Mouse (Mus musculus) fat pad, adult 2 months (tissue): ENCODE measurements at regions not wholly inside any gene's neighbourhood (a gene's known extent, or its start where the extent isn't known, plus 50 kb on each side); places are given as distances from the start of the nearest gene placed in this dataset.

Source experiments
- DNase-seq: peaks from one replicate; pipeline ENCODE4 v3.0.0-alpha.2; 2011; ENCODE audit warnings: low read depth, low spot score; ENCODE audit errors: extremely low read depth

DNA sequence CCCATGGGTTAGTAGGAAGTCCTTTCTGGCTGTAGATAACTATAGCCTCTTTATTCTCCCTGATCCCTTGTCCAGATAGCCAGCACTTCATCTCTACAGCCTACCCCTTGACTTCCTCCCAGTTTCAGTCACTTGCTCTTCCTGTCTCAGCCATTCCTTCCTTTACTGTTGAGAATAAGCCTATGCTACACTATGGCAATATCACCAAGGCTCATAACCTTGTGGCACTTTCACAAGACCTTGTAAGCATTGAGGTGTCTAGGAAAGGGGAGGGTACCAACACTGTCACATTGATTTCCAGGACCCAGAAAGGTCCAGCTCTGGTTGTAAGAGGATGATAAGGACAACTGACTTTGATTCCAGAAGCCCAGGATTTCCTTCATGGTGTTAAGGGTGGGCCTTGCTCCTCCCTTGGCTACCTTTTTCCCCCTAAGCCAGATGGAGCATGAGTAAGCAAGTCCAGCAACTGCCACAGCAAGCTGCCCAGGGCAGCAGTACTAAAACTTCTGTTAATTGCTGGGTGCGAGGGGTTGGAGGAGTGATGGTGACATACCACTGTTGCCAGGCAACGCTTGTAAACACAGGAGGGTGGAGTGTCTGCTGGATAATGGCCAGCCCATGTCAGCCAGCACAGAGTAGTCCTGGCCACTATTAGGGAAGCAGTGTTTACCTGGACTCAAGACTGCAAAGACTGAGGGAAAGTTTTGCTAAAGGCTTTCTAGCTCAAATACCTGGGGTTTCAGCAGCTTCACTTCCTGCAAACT, 75.7 kb downstream of the Ankrd16 start:
- DNase-seq = no peak

DNA sequence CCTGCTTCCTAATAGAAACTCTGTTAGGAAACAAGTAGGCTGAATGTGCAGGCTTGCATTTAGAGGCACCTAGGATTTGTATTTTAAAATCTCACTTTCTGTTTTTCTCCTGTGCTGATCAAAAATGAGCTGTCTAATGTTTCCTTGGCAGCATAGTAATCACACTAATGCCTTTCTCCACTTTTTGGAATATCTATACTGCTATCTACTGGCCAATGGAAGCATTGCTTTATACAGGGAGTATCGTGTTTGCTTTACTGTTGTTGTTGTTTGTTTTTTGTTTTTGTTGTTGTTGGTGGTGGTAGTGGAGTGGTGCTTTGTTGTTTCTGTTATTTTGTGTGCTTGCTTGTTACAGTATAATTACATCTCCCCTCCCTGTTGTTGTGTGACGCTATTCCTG, 92.3 kb downstream of the Ankrd16 start:
- DNase-seq = no peak

GRCm38 (mm10) chr2:11880005-11880404, 102.3 kb downstream of the Ankrd16 start:
- no peak for DNase-seq

DNA sequence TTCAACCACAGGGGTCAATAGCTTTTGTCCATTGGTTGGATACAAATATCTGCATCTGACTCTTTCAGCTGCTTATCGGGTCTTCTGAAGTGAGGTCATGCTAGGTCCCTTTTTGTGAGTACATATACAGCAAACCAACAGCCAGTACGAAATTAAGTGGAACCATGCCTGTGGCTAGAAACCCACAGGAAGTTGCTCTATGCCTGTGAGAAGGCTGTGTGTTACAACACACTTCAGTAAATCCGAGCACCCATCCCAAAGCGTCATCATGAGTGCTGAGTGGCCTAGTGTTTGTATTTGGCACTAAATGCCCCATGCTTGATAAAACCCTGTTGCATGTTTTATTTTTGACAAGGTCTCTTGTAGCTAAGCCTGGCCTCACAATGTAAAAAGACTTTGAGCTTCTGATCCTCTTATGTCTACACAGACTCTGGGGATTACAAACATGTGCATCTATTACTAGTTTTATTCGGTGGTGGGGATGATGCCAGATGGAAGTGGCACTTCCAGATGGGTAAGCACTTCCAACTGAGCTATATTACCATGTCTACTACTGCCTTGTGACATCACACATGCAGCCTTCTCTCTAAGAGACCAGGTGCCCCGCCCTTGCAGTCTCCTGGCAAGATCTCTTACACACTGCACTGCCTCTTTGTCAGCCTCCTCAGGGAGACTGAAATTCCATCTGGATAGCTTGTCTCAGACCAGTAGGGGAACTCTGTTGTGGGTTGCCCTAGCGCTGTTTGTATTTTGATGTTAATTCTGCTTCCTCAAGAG, 117.3 kb downstream of the Ankrd16 start:
- DNase-seq = no peak

DNA sequence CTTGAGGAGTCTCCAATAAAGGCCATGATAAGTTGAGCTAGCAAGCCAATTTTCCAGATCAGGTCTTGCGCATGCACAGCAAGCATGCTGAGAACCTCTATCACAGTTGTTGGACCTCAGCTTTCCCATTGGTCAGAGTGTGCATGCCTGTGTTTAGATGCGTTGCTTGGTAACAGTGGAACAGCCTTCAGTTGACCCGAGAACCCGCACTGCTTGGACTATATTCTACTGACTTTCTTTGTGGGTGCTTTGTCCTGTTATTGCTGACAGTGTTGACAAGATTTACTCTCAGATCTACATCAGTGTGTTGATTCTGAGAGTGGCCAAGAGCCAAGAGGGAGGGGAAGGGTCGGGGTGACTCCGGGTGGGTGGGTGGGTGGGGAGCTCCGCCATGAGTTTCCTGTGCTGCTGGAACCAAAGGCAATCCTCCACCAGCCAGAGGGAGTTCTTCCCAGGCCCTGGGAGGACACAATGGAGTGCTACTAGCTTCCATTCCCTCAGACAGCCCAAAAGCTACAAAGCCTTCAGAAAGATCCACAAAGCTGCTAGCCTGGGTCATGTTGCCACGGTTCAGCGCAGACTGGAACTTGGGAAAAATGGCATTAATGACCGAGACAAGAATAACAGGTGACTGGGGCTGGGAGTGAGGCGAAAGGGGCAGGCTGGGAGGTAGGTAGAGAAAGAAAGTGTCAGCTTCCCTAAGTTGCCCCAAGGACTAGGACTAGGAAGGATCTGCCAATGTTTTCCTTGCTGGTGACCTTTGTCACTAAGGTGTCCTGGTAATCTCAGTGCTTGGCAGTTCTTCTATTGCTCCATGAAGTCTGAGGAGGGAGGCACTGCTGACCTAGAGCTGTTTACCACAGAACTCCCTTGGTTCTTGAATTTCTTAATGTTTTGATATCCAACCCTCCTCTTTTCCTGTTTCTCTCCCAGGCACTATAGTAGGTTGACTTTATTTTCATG, 122.3 kb downstream of the Ankrd16 start:
- no peak for DNase-seq

DNA sequence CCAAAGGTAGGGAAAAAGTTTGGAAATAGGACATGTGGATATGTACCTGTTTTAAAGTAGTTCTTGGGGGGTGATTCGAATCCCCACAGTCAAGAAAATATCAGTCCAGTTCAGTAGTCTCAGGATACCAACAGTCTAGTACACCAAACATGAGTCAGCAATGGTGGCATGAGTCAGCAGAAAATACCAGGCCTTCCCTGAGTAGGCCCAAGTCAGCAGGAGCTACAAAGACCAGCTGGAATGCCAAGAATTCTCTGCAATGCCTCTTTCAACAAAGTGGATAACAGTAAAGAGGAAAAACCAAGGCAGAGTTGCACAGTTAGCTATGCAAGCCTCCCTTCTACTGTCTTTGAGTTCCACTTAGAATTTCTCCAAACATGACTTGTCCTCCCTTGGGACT, 137.1 kb downstream of the Ankrd16 start:
- DNase-seq = no peak

GRCm38 (mm10) chr2:11917373-11917772, 139.7 kb downstream of the Ankrd16 start:
- no peak for DNase-seq

DNA sequence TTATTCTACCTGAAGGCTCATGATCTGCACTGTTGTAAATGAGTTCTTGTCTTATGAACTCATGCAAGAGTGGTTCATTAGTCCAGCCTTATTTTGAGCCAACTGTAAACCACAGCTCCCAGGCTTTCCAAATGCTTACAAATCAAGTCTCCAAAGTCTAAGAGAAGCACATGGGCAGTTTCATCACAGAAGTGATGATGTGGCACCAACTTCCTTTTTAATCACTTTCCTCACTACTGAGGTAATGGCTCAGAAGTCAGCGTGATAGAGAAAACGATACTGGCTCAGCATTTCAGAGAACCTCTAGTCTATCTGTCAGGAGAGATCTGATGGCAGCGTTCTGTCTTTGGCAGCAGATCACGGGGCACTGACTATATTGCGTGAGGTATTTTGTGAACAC, 140.4 kb downstream of the Ankrd16 start:
- DNase-seq = no peak

GRCm38 (mm10) chr2:11960777-11961176, 183.1 kb downstream of the Ankrd16 start:
- no peak for DNase-seq

- DNase-seq = no peak
Observed at GRCm38 (mm10) chr2:11965374-11965773, 187.7 kb downstream of the Ankrd16 start.

DNA sequence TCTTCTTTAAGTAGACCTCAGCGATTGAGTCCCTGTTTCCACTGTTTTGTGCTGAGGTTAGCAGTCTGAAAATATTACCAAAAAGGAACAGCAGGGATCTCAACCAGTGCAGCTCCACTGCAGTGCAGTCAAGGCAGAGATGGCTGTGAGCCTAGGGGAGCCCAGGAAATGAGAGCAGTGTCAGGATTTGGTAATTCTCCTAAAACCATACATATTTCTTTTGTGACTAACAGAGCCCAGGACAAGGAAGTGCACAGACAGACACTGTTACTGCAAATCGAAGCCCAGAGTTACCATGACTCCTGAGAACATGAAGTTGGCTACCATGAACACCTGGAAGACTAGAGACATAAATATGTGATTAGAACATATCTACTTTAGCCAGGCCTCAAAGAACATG, 189.3 kb downstream of the Ankrd16 start:
- no peak for DNase-seq

GRCm38 (mm10) chr2:11971972-11972371, 194.3 kb downstream of the Ankrd16 start:
- DNase-seq = no peak

GRCm38 (mm10) chr2:12001938-12002899, 224.5 kb downstream of the Ankrd16 start:
- no peak for DNase-seq

- no peak for DNase-seq
Observed at GRCm38 (mm10) chr2:12004330-12004729, 226.7 kb downstream of the Ankrd16 start.

- DNase-seq = no peak
Observed at GRCm38 (mm10) chr2:12007201-12007600, 229.5 kb downstream of the Ankrd16 start.

DNA sequence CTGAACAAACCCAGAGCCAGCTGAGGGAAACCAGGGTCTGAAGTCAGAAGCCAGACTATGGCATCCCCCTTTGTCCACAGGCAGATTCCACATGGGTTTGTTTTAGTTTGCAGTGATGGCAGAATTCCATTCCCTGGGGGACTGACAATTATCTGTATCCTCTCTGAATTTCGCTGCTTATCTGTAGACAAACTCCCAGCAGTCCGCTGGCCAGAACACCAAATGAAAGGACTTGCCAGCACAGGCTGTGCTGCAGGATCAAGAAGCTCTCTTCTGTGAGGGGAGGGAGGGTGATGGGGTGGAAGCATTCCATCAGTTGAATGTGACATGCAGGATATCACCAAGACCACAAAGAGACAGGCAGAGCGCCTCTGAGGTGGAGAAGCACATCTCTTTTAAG, 233.8 kb downstream of the Ankrd16 start:
- DNase-seq = no peak

DNA sequence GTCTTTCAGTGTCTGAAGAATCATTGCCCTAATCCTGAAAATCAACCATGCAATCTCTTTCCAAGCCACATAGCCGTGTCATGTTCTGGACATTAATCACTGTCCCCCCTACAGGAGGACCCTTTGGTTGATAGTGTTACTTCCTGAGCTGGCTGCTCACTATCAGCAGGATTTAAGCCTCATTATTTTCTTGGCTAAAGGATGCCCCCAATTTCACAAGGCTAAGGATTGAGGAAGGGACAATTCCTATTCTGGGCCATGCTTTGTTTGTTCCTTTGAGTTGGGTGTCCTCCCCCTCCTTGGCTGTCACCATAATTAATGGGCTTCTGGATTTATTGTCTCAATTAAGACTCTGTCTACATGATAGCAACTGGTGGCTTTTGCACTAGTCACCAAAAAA, 241.9 kb downstream of the Ankrd16 start:
- no peak for DNase-seq

DNA sequence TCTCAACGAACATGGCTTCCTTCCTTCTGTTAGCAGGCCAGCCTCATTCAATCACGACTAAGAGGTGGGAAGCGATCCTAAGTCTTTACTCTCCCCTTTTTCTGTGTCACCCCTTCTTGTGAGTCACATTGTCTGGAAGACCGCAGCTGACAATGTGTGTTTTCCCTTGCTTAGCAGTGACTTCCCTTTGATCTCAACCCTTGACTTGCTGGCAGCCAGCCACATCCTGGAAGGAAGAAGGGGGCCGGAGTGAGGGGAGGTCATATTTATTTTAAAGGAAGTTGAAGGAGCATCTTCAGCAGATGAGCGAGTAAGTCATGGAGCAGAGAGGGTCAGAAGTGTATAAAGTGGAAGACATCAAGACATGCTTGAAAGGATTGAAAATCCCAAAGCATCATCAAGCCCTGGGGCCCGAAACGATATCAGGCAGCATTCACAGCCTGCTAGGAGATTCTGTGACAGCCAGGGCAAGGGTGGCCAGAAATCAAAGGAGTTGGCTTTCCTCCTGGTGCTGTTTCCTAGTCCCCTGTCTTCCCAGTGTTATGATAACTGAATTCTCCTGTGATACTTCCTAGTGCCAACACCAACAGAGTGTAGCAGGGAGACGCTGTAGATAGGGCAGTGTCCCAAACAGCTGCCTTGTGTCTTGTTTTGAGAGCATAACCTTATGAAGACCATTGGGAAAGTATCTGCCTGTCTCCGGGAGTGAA, 245.9 kb downstream of the Ankrd16 start:
- DNase-seq = no peak

DNA sequence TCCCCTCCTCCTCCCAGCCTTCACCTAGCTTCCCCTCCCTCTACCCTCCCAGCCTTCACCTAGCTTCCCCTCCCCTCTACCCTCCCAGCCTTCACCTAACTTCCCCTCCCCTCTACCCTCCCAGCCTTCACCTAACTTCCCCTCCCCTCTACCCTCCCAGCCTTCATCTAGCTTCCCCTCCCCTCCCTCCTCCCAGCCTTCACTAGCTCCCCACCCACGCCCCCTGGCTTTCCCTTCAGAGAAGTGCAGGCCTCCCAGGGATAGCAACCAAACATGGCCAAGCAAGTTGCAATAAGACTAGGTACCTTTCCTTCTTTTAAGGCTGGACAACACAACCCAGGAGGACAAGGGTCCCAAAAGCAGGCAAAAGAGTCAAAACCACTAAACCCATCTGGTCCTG, 248.5 kb downstream of the Ankrd16 start:
- DNase-seq = no peak
